Mouse (Mus musculus): ENCODE measurements around the gene Runx1. TPM values are rescaled to one million over a fixed set of nuclear protein-coding genes. Genes with fewer than 3 reads are reported as not detected.

The Runx1 gene
- polyA plus RNA-seq, 1 experiment: 0.48 TPM

- no peak overlapping the region for H3K4me3 ChIP-seq (ENCODE audit: insufficient read depth, low read length)
- TF ChIP-seq POLR2A (IDR thresholded peaks at IDR 0.05; ENCODE audit: extremely low read depth, insufficient read depth, low read length) (no peak), CTCF (IDR thresholded peaks at IDR 0.05; ENCODE audit: extremely low read depth, insufficient read depth, low read length) (no peak)
- H3K27ac ChIP-seq (ENCODE audit: insufficient read depth, low read length): no peak overlapping the region
These were observed 186.9 kb downstream of the Runx1 start for GRCm38 (mm10) chr16:92639093-92639492.

DNA sequence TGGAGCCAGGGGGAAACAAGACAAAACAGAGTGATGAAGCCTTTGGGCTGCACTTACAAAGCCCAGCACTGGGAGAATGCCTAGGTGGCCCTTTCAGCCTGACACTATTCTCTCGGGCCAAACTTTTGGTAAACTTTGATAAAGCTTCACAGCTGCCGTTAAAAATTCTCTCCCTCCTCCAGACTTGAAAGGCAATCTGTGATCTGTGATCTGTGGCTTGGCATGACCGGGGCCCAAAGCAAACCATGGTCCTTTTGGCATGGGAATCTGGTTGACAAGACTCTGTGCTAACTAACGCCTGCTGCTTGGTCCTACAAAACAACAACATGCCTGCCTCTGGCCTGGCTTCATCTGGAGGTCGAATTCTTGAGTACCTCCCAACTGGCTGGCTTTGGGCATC, 188.9 kb downstream of the Runx1 start:
- no peak for TF ChIP-seq CTCF (IDR thresholded peaks at IDR 0.05; ENCODE audit: extremely low read depth, insufficient read depth, low read length)
- no peak for TF ChIP-seq POLR2A (IDR thresholded peaks at IDR 0.05; ENCODE audit: extremely low read depth, insufficient read depth, low read length)
- Histone ChIP-seq H3K27ac (ENCODE audit: insufficient read depth, low read length) (no peak overlapping the region), H3K4me3 (ENCODE audit: insufficient read depth, low read length) (no peak overlapping the region), H3K4me1 (ENCODE audit: control insufficient read depth, insufficient read depth, low read length) (no peaks in the 10 kb centered on the region)

More at GRCm38 (mm10) chr16:92639093-92639492, 186.9 kb downstream of the Runx1 start:
- H3K4me1 ChIP-seq (ENCODE audit: control insufficient read depth, insufficient read depth, low read length): no peaks in the 10 kb centered on the region

GRCm38 (mm10) chr16:92632115-92632763, 193.7 kb downstream of the Runx1 start:
- no peak overlapping the region for H3K4me3 ChIP-seq (ENCODE audit: insufficient read depth, low read length)
- no peak overlapping the region for H3K27ac ChIP-seq (ENCODE audit: insufficient read depth, low read length)
- no peaks in the 10 kb centered on the region for H3K4me1 ChIP-seq (ENCODE audit: control insufficient read depth, insufficient read depth, low read length)
- TF ChIP-seq POLR2A (IDR thresholded peaks at IDR 0.05; ENCODE audit: extremely low read depth, insufficient read depth, low read length): no peak
- no peak for TF ChIP-seq CTCF (IDR thresholded peaks at IDR 0.05; ENCODE audit: extremely low read depth, insufficient read depth, low read length)

DNA sequence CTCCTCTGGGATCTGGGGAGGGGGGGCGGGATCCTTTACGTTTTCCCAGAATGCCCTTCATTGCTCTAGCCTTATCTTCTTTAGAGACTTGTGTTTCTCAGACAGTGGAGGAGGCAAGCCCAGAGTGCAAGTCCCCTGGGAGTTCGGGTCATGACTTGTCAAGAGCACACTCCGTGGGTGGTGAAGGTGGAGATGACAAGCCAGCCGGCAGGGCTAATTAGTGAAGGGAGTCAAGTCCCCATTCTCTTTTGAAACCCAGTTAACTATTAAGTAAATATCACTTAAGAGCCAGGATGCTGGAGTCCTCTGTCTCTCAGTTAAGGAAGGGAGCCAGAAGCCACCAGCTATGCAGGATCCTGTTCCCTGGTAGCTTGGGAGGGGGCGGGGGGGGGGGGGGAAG, 194.3 kb downstream of the Runx1 start:
- no peaks in the 10 kb centered on the region for H3K4me1 ChIP-seq (ENCODE audit: control insufficient read depth, insufficient read depth, low read length)
- no peak overlapping the region for H3K27ac ChIP-seq (ENCODE audit: insufficient read depth, low read length)
- TF ChIP-seq CTCF (IDR thresholded peaks at IDR 0.05; ENCODE audit: extremely low read depth, insufficient read depth, low read length) (no peak), POLR2A (IDR thresholded peaks at IDR 0.05; ENCODE audit: extremely low read depth, insufficient read depth, low read length) (no peak)
- H3K4me3 ChIP-seq (ENCODE audit: insufficient read depth, low read length): no peak overlapping the region

DNA sequence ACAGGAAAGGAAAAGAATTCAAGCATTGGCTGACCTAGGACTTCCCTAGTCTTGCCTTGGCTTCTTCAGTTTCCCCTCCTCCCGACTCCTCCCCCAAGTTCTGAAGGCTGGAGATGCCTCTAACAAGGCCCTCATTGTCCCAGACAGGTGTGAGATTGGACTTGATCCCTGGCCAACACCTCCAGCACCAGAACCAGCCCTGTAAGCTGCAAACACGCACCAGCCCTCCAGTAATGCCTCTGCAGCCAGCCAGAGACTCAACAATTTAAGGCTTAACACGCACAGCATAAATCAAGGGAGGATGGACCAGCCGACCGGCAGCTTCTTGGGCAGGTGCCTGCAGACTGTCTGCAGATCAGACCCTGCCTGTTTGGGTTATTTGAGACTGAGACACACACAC, 195.0 kb downstream of the Runx1 start:
- no peak overlapping the region for H3K27ac ChIP-seq (ENCODE audit: insufficient read depth, low read length)
- no peak overlapping the region for H3K4me3 ChIP-seq (ENCODE audit: insufficient read depth, low read length)
- TF ChIP-seq CTCF (IDR thresholded peaks at IDR 0.05; ENCODE audit: extremely low read depth, insufficient read depth, low read length) (no peak), POLR2A (IDR thresholded peaks at IDR 0.05; ENCODE audit: extremely low read depth, insufficient read depth, low read length) (no peak)
- H3K4me1 ChIP-seq (ENCODE audit: control insufficient read depth, insufficient read depth, low read length): no peaks in the 10 kb centered on the region

DNA sequence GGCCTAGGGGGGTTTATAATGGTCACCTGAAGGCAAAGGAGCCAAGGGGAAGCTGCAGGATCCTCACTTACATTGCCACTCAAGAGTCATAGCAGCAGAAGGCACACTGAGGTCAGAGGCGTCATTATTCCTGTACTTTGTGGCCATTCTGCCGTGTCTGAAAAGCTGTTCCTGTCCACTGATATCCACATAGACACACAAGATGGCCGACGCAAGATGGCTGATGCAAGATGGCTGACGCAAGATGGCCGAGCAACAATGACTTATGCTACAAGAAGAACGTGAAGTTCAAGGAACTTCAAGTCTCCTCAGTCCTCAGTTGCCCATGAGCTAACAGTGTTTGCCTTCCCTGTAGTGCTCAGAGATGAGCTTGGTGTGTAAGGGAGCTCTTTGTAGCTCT, 196.1 kb downstream of the Runx1 start:
- Histone ChIP-seq H3K4me3 (ENCODE audit: insufficient read depth, low read length) (no peak overlapping the region), H3K4me1 (ENCODE audit: control insufficient read depth, insufficient read depth, low read length) (no peaks in the 10 kb centered on the region), H3K27ac (ENCODE audit: insufficient read depth, low read length) (no peak overlapping the region)
- TF ChIP-seq CTCF (IDR thresholded peaks at IDR 0.05; ENCODE audit: extremely low read depth, insufficient read depth, low read length) (no peak), POLR2A (IDR thresholded peaks at IDR 0.05; ENCODE audit: extremely low read depth, insufficient read depth, low read length) (no peak)

GRCm38 (mm10) chr16:92627262-92627661, 198.7 kb downstream of the Runx1 start:
- TF ChIP-seq CTCF (IDR thresholded peaks at IDR 0.05; ENCODE audit: extremely low read depth, insufficient read depth, low read length) (no peak), POLR2A (IDR thresholded peaks at IDR 0.05; ENCODE audit: extremely low read depth, insufficient read depth, low read length) (no peak)
- Histone ChIP-seq H3K4me1 (ENCODE audit: control insufficient read depth, insufficient read depth, low read length) (no peaks in the 10 kb centered on the region), H3K27ac (ENCODE audit: insufficient read depth, low read length) (no peak overlapping the region), H3K4me3 (ENCODE audit: insufficient read depth, low read length) (no peak overlapping the region)

GRCm38 (mm10) chr16:92623953-92624352, 202.0 kb downstream of the Runx1 start:
- TF ChIP-seq POLR2A (IDR thresholded peaks at IDR 0.05; ENCODE audit: extremely low read depth, insufficient read depth, low read length): no peak
- no peak for TF ChIP-seq CTCF (IDR thresholded peaks at IDR 0.05; ENCODE audit: extremely low read depth, insufficient read depth, low read length)
- Histone ChIP-seq H3K4me1 (ENCODE audit: control insufficient read depth, insufficient read depth, low read length) (no peaks in the 10 kb centered on the region), H3K27ac (ENCODE audit: insufficient read depth, low read length) (no peak overlapping the region), H3K4me3 (ENCODE audit: insufficient read depth, low read length) (no peak overlapping the region)

GRCm38 (mm10) chr16:92621859-92622258, 204.1 kb downstream of the Runx1 start:
- Histone ChIP-seq H3K4me3 (ENCODE audit: insufficient read depth, low read length) (no peak overlapping the region), H3K27ac (ENCODE audit: insufficient read depth, low read length) (no peak overlapping the region), H3K4me1 (ENCODE audit: control insufficient read depth, insufficient read depth, low read length) (no peaks in the 10 kb centered on the region)
- TF ChIP-seq POLR2A (IDR thresholded peaks at IDR 0.05; ENCODE audit: extremely low read depth, insufficient read depth, low read length) (no peak), CTCF (IDR thresholded peaks at IDR 0.05; ENCODE audit: extremely low read depth, insufficient read depth, low read length) (no peak)

DNA sequence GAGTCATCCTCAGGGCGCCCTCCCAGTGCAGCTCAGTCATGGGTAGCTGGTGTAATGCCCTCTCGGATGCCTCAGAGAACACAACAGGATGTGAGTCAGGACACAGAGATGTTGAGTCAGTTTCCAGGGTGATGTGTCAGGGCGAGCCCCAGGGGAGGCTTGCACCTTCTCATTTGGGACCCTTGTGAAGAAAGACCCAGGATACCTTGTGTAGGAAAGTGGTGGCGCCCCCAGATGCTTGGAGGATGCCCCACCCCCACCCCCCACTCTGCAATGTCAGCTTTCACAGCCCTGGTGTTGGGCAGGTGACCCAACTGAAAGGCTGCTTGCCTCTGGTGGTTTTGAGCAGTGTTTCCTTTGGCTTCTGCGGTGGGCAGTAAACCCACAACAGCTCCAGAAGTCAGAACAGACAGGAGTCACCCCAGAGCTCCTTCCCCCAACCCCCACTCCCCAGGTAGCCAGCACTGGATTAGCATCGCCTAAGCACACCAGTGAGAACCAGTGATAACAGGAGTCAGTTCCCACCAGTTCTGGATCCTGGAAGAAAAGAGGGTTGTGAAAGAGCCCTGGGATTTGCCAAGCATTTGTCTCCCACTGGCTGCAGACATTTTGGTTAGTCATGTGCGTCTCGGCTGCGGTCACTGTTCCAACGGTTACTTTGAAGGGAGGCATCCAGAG, 205.0 kb downstream of the Runx1 start:
- Histone ChIP-seq H3K4me3 (ENCODE audit: insufficient read depth, low read length) (no peak overlapping the region), H3K27ac (ENCODE audit: insufficient read depth, low read length) (no peak overlapping the region), H3K4me1 (ENCODE audit: control insufficient read depth, insufficient read depth, low read length) (no peaks in the 10 kb centered on the region)
- no peak for TF ChIP-seq POLR2A (IDR thresholded peaks at IDR 0.05; ENCODE audit: extremely low read depth, insufficient read depth, low read length)

Measured in cortical plate, adult 2 months (tissue).